Mouse (Mus musculus): ENCODE results near the gene Acvr1b. TPM values are rescaled to one million over a fixed set of nuclear protein-coding genes. Genes with fewer than 3 reads are reported as not detected.

The Acvr1b gene
- polyA plus RNA-seq, 1 experiment from 2014 or later: 22.4 TPM

DNA sequence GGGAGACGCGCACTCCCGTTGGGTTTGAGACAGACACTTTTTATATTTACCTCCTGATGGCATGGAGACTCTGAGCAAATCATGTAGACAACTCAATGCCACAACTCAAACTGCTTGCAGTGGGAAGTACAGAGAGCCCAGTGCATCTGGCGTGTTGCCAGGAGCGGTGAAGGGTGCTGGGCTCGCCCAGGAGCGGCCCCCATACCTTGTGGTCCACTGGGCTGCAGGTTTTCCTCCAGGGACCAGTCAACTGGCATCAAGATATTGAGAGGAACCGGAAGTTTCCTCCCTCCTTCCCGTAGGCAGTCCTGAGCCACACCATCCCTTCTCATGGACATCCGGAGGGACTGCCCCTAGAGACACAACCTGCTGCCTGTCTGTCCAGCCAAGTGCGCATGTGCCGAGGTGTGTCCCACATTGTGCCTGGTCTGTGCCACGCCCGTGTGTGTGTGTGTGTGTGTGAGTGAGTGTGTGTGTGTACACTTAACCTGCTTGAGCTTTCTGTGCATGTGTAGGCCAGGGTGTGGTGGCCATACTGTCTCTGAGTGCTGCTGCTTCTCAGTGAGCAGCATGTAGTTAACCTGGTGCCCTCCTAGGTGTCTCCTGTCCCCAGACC is 37.2 kb downstream of the Acvr1b start:
- no peak overlapping the region for H3K9ac ChIP-seq (ENCODE audit: low read depth, low read length)
- peaks cover 31% of the 10 kb centered on the region for H3K36me3 ChIP-seq (ENCODE audit: control insufficient read depth, insufficient read depth, low read length)
- no peaks in the 10 kb centered on the region for H3K9me3 ChIP-seq (ENCODE audit: control insufficient read depth, low read length)
- no peaks in the 10 kb centered on the region for H3K27me3 ChIP-seq (replicated peaks; ENCODE audit: control insufficient read depth, insufficient read depth, low read length)
- no peak overlapping the region for H3K4me2 ChIP-seq (ENCODE audit: low read length)
- 92% methylated on average over 14 of the region's 14 CpGs for WGBS
- no peak overlapping the region for H3K27ac ChIP-seq (ENCODE audit: low read depth, low read length)
- no peak for ATAC-seq
- no peaks in the 10 kb centered on the region for H3K4me1 ChIP-seq (ENCODE audit: control insufficient read depth, insufficient read depth, low read depth, low read length)
- no peak overlapping the region for H3K4me3 ChIP-seq (ENCODE audit: low read length)

DNA sequence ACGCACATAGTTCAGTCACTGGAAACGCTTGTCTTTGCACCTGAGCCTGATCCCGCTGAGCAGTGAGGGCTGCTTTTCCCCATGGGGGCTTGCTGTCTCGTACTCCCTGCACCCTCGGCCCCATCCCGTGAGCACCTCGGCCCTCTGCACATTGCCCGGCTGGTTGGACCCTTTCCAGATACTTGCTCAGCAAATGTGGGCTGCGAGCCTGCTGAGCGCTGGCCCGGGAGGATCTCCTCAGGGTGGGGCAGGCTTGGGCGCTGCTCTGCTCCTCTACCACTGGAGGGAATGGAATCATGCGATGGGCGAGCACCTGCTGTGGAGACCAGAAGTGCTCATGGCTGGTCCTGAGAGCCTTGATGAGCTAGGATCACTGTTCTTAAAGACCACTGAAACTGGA is 38.6 kb downstream of the Acvr1b start:
- ATAC-seq: no peak; the same call in 1 of the 2 replicates
- H3K4me1 ChIP-seq (ENCODE audit: control insufficient read depth, insufficient read depth, low read depth, low read length): no peaks in the 10 kb centered on the region
- 75% methylated on average over 14 of the region's 14 CpGs for WGBS
- H3K36me3 ChIP-seq (ENCODE audit: control insufficient read depth, insufficient read depth, low read length): peaks cover 27% of the 10 kb centered on the region
- no peak overlapping the region for H3K9ac ChIP-seq (ENCODE audit: low read depth, low read length)
- no peaks in the 10 kb centered on the region for H3K9me3 ChIP-seq (ENCODE audit: control insufficient read depth, low read length)
- H3K27ac ChIP-seq (ENCODE audit: low read depth, low read length): no peak overlapping the region
- H3K4me2 ChIP-seq (ENCODE audit: low read length): no peak overlapping the region
- no peak overlapping the region for H3K4me3 ChIP-seq (ENCODE audit: low read length)
- H3K27me3 ChIP-seq (replicated peaks; ENCODE audit: control insufficient read depth, insufficient read depth, low read length): no peaks in the 10 kb centered on the region

DNA sequence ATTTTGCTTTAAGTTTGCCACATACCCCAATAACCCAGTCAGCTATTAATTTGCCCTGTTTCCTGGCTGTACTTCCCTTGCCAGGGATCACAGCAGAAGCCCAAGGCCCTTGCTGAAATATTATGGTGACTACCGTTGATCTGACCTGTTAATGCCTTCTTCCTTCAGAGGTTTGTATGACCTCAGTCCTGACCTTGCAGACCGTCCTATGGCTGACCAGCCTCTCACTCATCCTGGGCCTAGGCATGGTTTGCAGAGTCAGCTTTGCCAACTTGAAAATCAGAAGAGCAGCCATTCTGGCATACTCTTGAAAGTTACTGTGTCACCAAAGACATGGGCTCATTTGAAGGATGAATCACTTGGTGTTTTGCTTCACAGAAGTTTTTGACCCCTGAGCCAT is 41.3 kb downstream of the Acvr1b start:
- ATAC-seq: no peak
- no peak overlapping the region for H3K9ac ChIP-seq (ENCODE audit: low read depth, low read length)
- no peaks in the 10 kb centered on the region for H3K4me1 ChIP-seq (ENCODE audit: control insufficient read depth, insufficient read depth, low read depth, low read length)
- H3K4me2 ChIP-seq (ENCODE audit: low read length): no peak overlapping the region
- 78% methylated on average over 2 of the region's 2 CpGs for WGBS
- H3K36me3 ChIP-seq (ENCODE audit: control insufficient read depth, insufficient read depth, low read length): peaks cover 16% of the 10 kb centered on the region; the same call in 1 of the 2 replicates
- no peak overlapping the region for H3K27ac ChIP-seq (ENCODE audit: low read depth, low read length)
- H3K27me3 ChIP-seq (replicated peaks; ENCODE audit: control insufficient read depth, insufficient read depth, low read length): no peaks in the 10 kb centered on the region
- no peaks in the 10 kb centered on the region for H3K9me3 ChIP-seq (ENCODE audit: control insufficient read depth, low read length)
- no peak overlapping the region for H3K4me3 ChIP-seq (ENCODE audit: low read length)

DNA sequence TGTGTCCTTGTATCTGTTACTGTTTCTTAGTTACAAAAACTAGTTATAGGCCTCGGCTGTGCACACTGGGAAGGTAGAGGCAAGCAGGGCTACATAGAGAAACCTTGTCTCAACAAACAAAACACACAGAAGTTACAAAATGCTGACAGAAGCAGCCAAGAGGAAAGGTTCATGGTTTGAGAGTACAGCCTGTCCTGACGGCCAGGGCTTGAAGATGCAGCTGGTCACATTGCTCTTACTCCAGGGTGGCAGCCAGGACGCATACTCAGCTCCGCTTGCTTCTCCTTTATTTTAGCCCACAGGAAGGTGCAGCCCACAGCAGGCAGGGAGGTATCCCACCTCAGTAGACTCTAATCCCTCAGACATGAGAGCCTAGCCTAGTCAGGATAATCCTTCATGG is 42.2 kb downstream of the Acvr1b start:
- Histone ChIP-seq H3K4me3 (ENCODE audit: low read length) (no peak overlapping the region), H3K4me2 (ENCODE audit: low read length) (no peak overlapping the region), H3K36me3 (ENCODE audit: control insufficient read depth, insufficient read depth, low read length) (peaks cover 11% of the 10 kb centered on the region; the same call in 1 of the 2 replicates), H3K27me3 (replicated peaks; ENCODE audit: control insufficient read depth, insufficient read depth, low read length) (no peaks in the 10 kb centered on the region), H3K9me3 (ENCODE audit: control insufficient read depth, low read length) (no peaks in the 10 kb centered on the region), H3K9ac (ENCODE audit: low read depth, low read length) (no peak overlapping the region), H3K27ac (ENCODE audit: low read depth, low read length) (no peak overlapping the region), H3K4me1 (ENCODE audit: control insufficient read depth, insufficient read depth, low read depth, low read length) (no peaks in the 10 kb centered on the region)
- ATAC-seq: no peak
- 78% methylated on average over 4 of the region's 4 CpGs for WGBS

DNA sequence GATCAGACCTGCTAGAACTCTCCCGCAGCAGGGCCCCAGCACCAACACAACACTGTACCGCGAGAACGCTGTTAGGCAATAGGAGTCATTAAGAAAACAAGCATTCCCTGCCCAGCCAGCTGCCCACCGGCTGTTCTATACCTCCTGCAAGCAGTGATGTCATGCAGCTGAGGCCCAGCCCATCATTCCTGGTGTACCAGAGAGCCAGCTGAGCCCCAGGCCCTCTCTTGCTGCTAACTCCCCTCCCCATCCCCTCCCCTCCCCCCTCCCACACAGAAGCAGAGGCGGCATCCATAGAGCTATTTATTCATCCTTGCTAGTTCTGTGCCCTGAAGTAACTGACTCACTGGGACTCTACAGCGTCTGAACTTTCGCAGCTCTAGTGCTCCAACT is 47.0 kb downstream of the Acvr1b start:
- H3K27me3 ChIP-seq (replicated peaks; ENCODE audit: control insufficient read depth, insufficient read depth, low read length): no peaks in the 10 kb centered on the region
- peaks cover 13% of the 10 kb centered on the region for H3K4me1 ChIP-seq (ENCODE audit: control insufficient read depth, insufficient read depth, low read depth, low read length)
- no peaks in the 10 kb centered on the region for H3K36me3 ChIP-seq (ENCODE audit: control insufficient read depth, insufficient read depth, low read length)
- no peak overlapping the region for H3K27ac ChIP-seq (ENCODE audit: low read depth, low read length)
- ATAC-seq: no peak
- H3K4me3 ChIP-seq (ENCODE audit: low read length): no peak overlapping the region
- H3K9me3 ChIP-seq (ENCODE audit: control insufficient read depth, low read length): no peaks in the 10 kb centered on the region
- no peak overlapping the region for H3K4me2 ChIP-seq (ENCODE audit: low read length)
- H3K9ac ChIP-seq (ENCODE audit: low read depth, low read length): no peak overlapping the region
- 7% methylated on average over 8 of the region's 8 CpGs for WGBS

- 6% methylated on average over 14 of the region's 14 CpGs for WGBS
- 0 out of 2 replicates have a peak overlapping the region, but pooled peaks have one; percentile 14 for H3K9ac ChIP-seq (ENCODE audit: low read depth, low read length)
- ATAC-seq: peak; percentile 53; the same call in 1 of the 2 replicates
- H3K4me2 ChIP-seq (ENCODE audit: low read length): peak overlapping the region; percentile 48
- no peaks in the 10 kb centered on the region for H3K36me3 ChIP-seq (ENCODE audit: control insufficient read depth, insufficient read depth, low read length)
- no peaks in the 10 kb centered on the region for H3K9me3 ChIP-seq (ENCODE audit: control insufficient read depth, low read length)
- H3K4me1 ChIP-seq (ENCODE audit: control insufficient read depth, insufficient read depth, low read depth, low read length): peaks cover 13% of the 10 kb centered on the region
- H3K4me3 ChIP-seq (ENCODE audit: low read length): peak overlapping the region; percentile 20; the same call in 1 of the 2 replicates
- H3K27me3 ChIP-seq (replicated peaks; ENCODE audit: control insufficient read depth, insufficient read depth, low read length): no peaks in the 10 kb centered on the region
- H3K27ac ChIP-seq (ENCODE audit: low read depth, low read length): no peak overlapping the region
These were observed 47.6 kb downstream of the Acvr1b start for GRCm38 (mm10) chr15:101221298-101222104.

GRCm38 (mm10) chr15:101222897-101223482 is 49.1 kb downstream of the Acvr1b start:
- Histone ChIP-seq H3K36me3 (ENCODE audit: control insufficient read depth, insufficient read depth, low read length) (no peaks in the 10 kb centered on the region), H3K4me3 (ENCODE audit: low read length) (no peak overlapping the region), H3K9ac (ENCODE audit: low read depth, low read length) (no peak overlapping the region; the same call in 1 of the 2 replicates), H3K27ac (ENCODE audit: low read depth, low read length) (no peak overlapping the region), H3K4me1 (ENCODE audit: control insufficient read depth, insufficient read depth, low read depth, low read length) (peaks cover 13% of the 10 kb centered on the region), H3K27me3 (replicated peaks; ENCODE audit: control insufficient read depth, insufficient read depth, low read length) (no peaks in the 10 kb centered on the region), H3K9me3 (ENCODE audit: control insufficient read depth, low read length) (no peaks in the 10 kb centered on the region), H3K4me2 (ENCODE audit: low read length) (no peak overlapping the region; the same call in 1 of the 2 replicates)
- 43% methylated on average over 13 of the region's 13 CpGs for WGBS
- no peak for ATAC-seq

- Histone ChIP-seq H3K27me3 (replicated peaks; ENCODE audit: control insufficient read depth, insufficient read depth, low read length) (no peaks in the 10 kb centered on the region), H3K4me2 (ENCODE audit: low read length) (peak overlapping the region; percentile 99), H3K4me1 (ENCODE audit: control insufficient read depth, insufficient read depth, low read depth, low read length) (peaks cover 13% of the 10 kb centered on the region), H3K27ac (ENCODE audit: low read depth, low read length) (no peak overlapping the region), H3K9ac (ENCODE audit: low read depth, low read length) (peak overlapping the region; percentile 86), H3K9me3 (ENCODE audit: control insufficient read depth, low read length) (no peaks in the 10 kb centered on the region), H3K36me3 (ENCODE audit: control insufficient read depth, insufficient read depth, low read length) (no peaks in the 10 kb centered on the region), H3K4me3 (ENCODE audit: low read length) (peak overlapping the region; percentile 74)
- WGBS: 9% methylated on average over 5 of the region's 5 CpGs
- peak; percentile 12 for ATAC-seq
These were observed 49.7 kb downstream of the Acvr1b start for GRCm38 (mm10) chr15:101223596-101223995.

All from hindbrain, embryonic 16.5 days (tissue).